Mouse (Mus musculus): ENCODE data around the gene B3glct.
A peak's percentile ranks its signal among the peaks of the same experiment; 100 is the strongest.

DNA sequence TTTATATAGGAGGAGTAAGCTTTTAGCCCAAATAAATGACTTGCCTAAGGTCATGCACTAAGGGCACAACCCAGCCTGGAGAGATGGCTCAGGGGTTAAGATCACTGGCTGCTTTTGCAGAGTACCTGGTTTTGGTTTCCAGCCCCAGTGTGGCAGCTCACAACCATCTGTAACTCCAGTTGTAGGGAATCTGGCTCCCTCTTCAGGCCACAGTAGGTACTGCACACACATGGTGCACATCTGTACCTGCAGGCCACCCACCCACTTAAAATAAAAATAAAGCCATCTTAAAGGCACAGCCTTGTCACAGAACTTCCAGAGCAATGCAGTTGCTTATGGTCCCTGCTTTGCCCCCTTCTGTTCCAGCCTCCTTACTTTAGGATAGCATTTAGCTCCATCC lies 24.7 kb downstream of the B3glct start:
- TF ChIP-seq CTCF (IDR thresholded peaks at IDR 0.05; ENCODE audit: borderline replicate concordance, insufficient read depth, low read depth, low read length) (0 out of 2 replicates have a peak, but pooled peaks have one; percentile 16), POLR2A (IDR thresholded peaks at IDR 0.05; ENCODE audit: borderline replicate concordance, insufficient read depth, low read length) (no peak)
